Mouse (Mus musculus) myocyte (in vitro differentiated cells): ENCODE measurements around the gene Lrrc1.

Experiments
- E2F4 ChIP-seq: IDR thresholded peaks from one replicate; pipeline ENCODE4 v1.6.1; 2011; ENCODE audit warnings: mild to moderate bottlenecking, control low read depth, moderate library complexity; ENCODE audit not compliant: insufficient read depth
- MAX ChIP-seq: IDR thresholded peaks from one replicate; pipeline ENCODE4 v1.6.1; 2011; ENCODE audit warnings: low read depth, mild to moderate bottlenecking, control low read depth
- POLR2A ChIP-seq: IDR thresholded peaks from one replicate; pipeline ENCODE4 v1.6.1; 2011; ENCODE audit warnings: low read depth, mild to moderate bottlenecking, control low read depth, moderate library complexity; ENCODE audit not compliant: insufficient read length
- POLR2AphosphoS2 ChIP-seq: IDR thresholded peaks from one replicate; pipeline ENCODE4 v1.6.1; 2011; ENCODE audit warnings: low read depth, control low read depth; ENCODE audit not compliant: insufficient read length
- REST ChIP-seq: IDR thresholded peaks from one replicate; pipeline ENCODE4 v1.6.1; 2011; ENCODE audit warnings: mild to moderate bottlenecking, control low read depth, moderate library complexity; ENCODE audit not compliant: insufficient read depth, insufficient read length

DNA sequence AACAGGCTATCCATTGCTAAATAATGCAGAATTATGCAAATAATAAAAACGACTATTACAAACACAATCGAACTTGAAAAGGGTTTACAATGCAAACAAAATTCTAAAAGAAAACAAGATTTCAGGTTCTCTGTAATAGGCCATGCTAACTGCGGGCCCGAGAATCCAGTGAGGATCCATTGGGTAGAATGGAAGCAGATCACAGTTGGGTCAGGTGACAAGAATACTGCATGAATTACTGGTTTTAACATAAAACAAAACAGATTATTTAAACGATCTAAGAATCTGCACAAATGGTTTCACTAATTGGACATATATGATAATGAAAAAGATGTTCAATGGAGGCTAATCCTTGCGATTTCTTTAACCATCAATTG lies 42.5 kb downstream of the Lrrc1 start:
- TF ChIP-seq MAX (no peak), REST (no peak), POLR2AphosphoS2 (no peak), POLR2A (no peak), E2F4 (no peak)
